Mouse (Mus musculus) left cerebral cortex, postnatal 14 days (tissue): ENCODE measurements at regions not wholly inside any gene's neighbourhood (a gene's known extent, or its start where the extent isn't known, plus 50 kb on each side); places are given as distances from the start of the nearest gene placed in this dataset.

Experiments
- DNase-seq, 2 experiments: peaks; one replicate each; pipeline ENCODE4 v3.0.0; 2021 to 2022; ENCODE audit warnings: low spot score in 2 of 2, mixed read lengths in 1 of 2
- intact Hi-C: fragments of 180-260 bp; cut with DNase I; formaldehyde crosslinking; loops from one replicate; pipeline ENCODE4 v1.15.1; 2025

DNA sequence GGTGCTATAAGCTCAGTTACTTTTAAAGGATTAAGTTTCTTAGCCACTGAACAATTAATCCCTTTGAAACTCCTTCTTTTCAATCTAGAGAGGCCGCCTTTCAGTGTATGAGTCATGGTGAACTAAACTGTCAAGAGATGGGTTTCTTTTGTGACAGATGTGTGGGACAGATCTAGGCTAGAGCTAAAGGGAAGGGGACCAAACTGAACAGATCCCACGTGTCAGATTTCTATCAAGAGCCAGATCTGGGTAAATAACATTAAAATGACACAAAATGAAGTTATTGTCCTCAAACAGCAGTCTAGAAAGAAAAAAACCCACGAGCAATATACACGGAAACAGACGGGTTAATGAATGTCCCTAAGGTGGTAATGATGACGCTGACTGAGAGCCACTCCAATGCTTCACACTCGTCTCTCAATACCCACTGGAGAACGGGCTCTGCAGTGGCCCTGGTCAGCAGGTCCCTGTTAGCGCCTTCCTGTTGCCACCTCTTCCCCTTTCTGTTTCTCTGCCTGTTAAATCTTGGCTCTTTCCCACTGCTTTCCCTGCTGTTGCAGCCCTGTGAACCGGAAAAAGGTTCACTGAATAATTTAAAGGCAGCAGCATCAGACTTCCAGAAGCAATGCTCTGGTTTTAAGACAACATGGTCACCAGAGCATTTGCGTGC lies 52.7 kb upstream of the Rab3gap2 start:
- DNase-seq = no peak
- intact Hi-C loops = no loop called here

DNA sequence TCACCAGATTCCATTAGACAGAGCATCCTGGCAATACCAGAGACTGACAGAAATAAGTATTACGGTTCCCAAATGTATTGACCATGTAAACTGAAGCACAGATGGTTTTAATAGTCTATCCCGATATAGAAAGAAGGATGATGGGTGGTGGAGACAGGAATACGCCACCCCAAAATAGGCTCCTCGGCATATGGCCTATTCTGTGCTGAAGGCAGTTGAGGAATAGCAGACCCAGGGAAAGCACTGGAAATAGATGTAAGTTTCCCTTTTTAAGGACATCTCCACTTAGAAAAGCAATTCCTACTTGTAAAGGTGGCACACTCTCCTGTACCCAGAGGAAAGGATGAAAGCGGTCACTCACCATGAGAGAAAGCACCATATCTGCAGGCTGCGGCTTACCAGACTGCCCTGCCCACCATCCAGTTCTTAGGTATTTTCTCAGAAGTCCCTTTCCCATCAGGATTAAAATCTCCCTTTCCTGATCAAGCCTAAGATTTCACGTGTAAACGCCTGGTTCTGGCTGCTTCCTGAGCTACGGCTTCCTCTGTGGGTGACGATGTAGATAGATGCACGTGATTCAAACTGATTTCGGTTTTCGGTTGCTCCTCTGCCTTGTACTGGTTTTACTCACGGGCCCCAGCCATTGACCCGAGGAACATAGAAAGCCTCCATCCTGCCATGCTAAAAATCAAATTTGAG lies 53.3 kb upstream of the Rab3gap2 start:
- peak; percentile 45 to 46 for DNase-seq
- intact Hi-C loops = no loop called here

DNA sequence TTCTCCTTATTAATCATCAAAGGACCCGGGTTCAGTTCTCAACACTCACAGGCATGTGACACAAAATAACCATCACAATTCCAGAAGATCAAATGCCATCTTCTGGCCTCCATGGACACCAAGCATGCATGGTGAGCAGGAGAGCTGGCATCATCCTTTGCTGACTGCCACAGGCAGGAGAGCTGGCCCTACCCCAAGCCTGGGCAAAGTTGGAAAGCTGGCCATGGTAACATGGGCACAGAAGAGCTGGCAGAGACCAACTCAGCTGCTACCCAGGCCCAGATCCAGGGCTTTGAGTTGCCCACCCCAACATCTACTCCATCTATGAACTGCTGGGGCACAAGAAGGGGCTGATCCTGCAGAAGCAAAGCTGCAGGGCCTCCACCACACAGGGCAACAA lies 59.1 kb upstream of the Rab3gap2 start:
- intact Hi-C loops = no loop called here
- no peak for DNase-seq

DNA sequence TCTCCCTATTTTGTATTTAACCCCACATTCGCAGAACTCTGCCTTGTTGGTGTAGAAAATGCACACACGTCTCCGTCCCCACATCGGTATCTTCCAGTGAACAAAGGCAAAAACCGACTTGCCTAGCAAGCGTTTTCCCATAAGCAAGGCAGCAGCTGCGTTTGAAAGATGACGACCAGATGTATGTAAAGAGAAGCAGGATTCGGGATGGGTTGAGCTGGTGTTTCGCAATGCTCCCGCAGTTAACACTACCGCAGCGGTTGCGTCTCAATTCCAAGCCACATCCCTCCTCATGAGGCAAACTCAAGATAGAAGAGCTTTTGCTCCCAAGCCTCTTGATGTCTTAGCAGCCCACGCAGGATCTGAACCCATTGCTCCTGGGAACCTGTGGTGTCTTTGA lies 59.9 kb upstream of the Rab3gap2 start:
- intact Hi-C loops = no loop called here
- no peak for DNase-seq

DNA sequence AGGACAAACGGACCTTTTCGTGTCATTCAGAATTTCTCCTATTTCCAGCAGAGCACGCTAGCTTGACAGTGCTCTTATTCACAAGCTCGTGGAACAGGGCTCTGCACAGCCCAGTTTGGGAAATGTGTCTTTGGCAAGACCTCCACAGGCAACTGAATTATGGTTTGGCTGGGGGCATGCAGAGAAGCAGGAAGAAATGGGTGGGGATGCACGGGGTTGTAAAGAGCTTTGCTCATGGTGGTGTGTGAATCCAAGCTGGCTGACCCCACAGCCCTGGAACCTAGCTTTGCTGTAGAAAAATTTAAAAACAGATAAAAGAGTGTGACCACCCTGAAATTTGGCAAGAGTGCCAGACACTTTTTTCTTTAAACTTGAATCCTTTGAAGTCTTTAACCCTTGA lies 63.6 kb upstream of the Rab3gap2 start:
- no peak for DNase-seq
- intact Hi-C loops = no loop called here

DNA sequence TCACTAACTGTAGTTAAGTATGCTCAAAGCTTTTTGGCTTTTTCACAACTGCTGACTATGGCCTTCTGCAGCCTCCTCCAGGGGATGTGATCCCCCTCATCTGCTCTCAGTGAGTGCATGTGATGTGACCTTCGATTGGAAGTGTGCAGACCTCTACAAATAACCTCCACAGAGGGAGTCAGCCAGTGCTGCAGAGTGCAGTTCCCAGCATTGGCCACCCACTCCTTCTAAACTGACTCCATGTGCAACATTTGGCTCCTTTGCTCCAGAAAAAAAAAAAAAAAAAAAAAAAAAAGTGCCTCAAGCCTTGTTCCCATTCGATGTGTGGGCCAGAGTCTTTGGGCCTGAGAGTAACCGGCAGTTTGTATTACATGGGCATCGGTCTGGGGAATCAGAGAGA lies 75.7 kb upstream of the Rab3gap2 start:
- intact Hi-C loops = no loop called here
- DNase-seq = no peak

DNA sequence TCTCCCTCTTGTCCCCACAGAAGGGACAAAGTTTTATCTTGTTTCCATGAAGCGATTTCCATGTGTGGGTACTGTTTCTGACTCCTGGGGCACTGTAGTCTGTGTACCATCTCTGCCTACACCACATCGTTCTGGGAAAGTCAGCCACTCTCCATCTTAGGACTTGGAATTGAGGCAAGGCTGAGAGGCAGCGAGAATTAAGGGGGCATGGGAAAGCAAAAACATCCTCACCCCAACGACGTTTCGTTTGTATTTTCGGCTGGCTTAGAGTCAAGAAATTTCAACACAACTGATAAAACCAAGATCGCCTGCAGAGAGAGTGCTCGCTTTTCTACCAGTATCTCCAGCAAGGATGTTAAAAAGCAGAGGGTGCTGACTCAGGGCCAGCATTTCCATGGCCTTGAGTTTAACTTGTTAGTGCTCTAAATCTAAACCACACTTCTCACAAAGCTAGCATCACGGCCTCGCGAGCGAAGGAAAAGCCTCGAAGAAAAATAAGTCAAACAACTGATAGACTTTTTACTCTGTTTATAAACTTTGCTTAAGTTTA lies 78.1 kb upstream of the Rab3gap2 start:
- intact Hi-C loops = no loop called here
- DNase-seq = no peak

DNA sequence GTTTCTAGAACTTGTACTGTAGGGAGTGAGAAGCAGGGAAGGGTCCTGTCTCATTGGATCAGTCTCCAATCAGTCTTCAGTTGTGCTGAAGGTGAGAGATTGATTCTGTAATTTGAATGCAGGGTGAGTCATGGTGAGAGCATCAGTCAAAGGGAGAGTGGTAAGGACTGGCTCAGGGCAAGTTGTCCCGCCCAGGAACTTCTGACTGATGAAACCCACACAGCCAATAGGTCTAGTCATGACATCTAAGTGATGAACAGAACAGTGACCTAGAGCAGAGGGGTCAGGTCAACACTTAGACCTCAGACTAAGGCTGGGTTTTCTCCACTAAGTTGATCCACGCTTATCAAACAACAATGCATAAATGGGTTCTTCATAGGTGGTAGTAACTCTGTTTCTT lies 82.4 kb upstream of the Rab3gap2 start:
- no peak for DNase-seq
- intact Hi-C loops = no loop called here

DNA sequence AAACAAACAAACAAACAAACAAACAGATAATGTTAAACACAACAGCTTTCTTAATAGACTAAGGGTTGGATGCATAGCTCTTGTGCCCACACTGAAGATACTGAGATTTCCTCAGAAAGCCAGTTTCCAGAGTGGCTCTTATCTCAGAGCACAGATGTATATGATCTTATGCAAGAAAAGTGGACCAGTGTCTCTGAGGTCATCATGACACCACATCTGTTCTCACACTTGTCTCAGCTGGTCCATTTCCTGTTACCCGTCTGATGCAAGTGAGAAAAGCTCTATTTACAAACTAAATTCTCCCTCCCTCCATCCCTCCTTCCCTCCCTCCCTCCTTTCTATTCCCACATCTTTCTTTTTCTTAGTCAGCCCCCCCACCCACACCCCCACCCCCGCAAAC lies 83.5 kb upstream of the Rab3gap2 start:
- DNase-seq = no peak
- intact Hi-C loops = no loop called here

DNA sequence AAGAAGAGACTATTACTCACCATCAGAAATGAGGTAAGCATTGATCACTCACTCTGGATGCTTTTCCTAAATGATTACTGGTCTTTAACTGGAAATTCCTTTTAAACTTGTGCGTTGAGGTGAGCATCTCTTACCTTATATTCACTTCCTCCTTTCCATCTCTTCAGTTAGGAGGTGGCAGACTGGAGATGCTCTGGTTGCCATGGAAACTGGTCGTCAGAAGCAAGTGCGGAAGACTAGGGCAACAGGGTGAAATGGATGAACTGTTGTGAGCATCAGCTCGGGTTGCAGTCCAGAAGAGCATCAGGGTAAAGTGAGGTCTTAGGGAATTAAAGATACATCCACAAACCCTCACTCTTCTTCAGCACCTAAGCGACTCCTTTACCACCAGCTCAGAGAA lies 86.2 kb upstream of the Rab3gap2 start:
- no peak for DNase-seq

DNA sequence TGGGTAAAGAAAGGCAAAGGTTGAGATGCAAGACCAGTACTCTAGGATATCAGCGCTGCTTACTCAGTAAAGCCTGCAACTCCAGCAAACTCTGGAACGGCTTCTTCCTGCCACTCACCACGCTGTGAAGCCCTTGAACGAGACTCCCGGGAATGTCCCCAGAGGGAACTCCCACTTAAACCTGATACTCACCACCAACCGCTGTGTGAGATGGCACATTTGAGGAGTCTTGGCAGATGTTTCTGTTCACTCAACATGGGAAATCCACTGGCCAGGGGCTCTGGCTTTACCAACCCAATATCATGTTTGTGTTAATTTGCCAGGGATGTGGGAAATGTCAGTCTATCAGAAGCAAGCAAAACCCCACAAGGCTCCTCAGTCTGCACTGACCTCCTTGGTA lies 90.2 kb upstream of the Rab3gap2 start:
- intact Hi-C loops = no loop called here

More for the DNA sequence above, 86.2 kb upstream of the Rab3gap2 start:
- intact Hi-C loops = no loop called here

DNA sequence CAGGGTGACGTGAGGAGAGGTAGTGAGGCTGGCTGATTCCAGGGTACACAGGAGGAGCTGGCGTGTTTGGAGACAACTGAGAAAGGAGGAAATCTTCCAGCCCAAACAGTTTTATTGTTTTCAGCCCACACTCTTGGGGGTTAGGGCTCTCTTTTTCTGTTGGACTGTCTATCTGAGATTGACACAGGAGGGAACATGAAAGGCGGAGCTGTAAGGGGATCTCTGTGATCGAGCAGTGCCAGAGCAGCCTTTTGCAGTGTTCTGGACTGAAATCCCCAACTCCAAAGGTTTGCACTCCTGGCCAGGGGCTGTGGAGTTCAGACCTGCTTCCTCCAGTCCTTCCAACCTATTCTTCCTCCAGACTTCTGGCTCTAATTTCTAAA lies 91.9 kb upstream of the Rab3gap2 start:
- DNase-seq = no peak
- intact Hi-C loops = no loop called here

More for the DNA sequence above, 90.2 kb upstream of the Rab3gap2 start:
- no peak for DNase-seq

DNA sequence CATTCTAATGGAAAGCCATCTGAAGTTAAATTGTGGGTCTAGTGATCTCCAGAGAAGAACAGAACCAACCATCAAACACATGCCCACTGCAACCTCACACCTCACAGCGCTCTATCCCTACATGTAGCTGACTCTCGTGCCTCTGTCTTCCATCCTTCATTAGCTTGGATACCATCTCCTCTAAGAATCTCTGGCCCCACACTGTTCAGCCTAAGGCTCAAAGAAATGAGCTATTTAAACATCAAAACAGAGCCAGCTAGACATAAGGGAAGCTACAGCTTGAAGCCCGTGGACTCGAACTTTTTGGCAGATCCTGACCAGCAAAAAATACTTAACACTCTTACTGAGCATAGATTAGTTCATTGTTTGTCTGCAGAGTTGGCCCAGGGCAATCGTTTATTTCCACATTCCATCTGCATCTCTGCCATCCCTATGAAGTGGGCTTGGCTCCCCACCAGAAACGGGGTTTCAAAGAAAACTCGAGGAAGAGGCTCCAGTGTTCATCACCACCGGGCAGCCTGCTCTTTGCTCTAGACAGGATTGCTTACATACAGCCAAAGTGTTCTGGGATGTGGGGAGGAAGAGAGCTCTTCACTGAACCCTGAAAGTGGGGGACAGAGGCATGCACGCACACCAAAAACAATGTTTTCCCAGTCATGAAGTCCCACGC lies 92.4 kb upstream of the Rab3gap2 start:
- intact Hi-C loops = no loop called here
- DNase-seq = peak in 1 of 2 experiments; percentile 9

DNA sequence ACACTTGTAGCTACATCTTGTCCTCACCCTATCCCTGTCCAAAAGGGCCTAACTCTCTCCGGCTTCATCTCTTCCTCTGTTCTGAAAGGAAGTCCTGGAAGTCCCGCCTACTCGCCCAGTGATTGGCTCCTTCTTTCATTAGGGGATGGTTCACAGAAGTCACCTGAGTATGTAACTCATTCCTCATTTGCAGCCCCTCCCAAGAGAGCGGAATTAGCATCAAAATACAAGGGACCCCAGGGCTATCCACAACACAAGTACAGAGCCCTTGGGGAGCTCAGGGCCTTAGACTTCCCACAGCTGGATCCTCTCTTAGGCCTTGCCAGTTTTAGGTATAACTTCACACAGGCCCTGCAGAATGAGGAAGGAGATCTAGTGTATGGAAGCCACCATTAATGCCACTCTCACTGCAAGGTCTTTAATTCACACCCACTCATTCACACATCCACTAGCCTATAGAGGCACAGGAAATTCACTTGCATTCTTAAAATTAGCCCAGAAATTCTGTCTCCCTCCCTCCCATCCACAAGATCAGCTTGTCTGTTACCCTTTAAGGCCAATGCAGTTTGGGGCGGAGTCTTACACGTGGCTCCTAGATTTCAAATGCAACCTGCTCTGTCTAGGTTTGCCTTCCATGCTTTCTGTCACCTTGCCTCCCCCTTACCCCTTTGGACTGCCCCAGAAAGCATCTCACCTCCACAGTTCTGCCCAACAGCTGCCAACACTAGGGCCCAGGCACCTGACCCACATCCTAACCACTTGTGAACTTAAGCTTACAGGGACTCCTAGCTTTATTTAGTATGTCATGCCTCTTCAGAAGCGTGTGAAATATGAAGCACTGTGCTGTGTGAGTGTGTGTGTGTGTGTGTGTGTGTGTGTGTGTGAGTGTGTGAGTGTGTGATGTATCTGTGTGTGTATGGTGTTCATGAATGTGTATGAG lies 98.7 kb upstream of the Rab3gap2 start:
- intact Hi-C loops = no loop called here
- DNase-seq = no peak

DNA sequence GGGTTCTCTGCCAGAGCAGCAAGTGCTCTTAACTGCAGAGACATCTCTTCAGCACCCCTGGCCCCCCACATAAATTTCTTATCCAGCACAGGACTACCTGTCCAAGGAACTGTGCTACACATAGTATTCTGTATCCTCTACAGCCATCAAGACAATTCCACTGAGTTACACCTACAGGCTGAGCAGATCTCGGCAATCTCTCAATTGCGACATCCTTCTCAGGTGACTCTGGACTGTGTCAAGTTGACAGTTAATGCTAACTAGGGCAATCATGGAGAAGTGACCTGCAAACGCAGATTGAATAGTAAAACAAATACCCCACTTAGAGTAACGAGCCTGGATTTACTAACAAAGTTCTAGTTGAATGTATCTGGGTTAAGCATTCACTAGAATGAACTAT lies 100.1 kb upstream of the Rab3gap2 start:
- intact Hi-C loops = no loop called here
- no peak for DNase-seq

DNA sequence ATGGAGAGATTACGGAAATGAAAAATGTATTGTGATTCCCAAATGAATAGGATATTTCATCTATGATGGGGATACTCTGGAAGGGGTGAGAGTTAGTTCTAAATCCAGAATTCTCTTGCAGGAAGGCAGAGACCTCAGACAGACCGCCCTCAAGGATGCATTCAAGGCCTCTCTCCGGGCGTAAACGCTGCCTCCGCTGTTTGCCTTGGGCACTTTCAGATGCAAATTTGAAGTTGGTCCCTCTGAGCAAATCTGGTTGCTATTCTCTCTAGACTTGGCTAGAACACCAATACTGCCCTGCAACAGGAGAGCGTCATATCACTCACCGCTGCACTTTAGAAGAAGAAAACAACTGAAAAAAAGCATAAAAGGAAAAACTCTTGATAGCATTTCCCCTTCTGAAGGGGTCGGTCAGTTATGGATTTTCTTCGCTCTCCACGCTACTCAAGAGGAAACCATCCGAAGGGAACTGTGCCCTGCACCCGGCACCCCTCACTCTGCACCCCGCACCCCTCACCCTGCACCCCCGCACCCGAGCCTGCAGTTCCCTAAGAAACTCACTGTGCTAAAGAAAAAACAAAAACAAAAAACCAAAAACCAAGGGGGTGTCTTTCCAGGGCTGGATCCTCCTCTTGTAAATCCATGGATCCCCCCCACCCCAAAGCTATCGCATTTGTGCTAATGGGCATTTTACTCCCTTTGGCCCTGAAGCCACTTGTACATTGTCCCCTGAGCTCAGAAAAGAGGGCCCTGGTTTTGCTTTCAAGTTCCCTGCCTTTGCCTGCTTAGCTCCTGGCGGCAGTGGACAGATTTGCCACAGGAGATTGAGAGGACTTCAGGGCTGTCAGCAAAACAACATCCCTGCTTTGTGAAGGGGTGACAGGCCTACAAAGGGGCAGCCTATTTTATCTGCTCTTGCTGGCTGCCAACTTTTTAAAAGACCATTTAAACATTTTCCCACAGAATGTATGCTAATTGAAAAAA lies 99.9 kb upstream of the Mark1 start:
- intact Hi-C loops = no loop called here
- DNase-seq = no peak

DNA sequence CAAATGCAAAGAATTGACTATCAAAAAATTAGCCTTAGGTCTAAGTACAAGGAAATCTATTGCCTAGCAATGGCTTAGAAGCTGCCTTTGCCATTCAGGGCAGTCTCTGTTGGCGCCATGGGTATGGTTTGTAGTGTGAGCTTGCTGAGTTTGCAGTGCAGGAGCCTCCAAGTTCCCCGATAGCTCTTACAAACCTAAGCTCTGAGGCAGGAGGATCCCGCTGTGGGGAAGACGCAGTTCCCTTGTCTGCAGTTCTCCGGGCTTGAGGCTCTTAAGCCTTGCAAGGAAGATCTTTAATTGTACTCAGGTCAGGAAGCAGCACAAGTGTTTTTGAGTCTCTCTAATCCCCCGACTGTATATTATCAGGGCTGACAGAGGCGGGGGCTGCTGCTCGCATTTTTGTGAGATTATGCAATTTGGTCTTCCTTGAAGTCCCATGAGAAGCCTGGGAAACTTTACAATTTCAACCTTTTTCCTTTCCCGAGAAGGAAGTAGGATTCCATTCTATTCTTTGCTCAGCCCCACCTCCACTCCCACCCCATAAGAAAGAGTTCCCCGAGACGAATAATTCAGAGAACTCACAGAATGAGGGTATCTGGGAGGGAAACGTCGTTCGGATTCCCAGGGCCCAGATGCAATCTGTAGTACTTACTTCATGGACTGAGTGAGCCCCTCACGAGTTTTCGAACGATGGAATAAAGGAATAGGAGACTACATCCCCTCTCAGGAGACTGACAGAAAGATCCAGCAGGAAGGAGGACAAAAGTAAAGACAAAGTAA lies 99.0 kb upstream of the Mark1 start:
- no peak for DNase-seq
- intact Hi-C loops = no loop called here

DNA sequence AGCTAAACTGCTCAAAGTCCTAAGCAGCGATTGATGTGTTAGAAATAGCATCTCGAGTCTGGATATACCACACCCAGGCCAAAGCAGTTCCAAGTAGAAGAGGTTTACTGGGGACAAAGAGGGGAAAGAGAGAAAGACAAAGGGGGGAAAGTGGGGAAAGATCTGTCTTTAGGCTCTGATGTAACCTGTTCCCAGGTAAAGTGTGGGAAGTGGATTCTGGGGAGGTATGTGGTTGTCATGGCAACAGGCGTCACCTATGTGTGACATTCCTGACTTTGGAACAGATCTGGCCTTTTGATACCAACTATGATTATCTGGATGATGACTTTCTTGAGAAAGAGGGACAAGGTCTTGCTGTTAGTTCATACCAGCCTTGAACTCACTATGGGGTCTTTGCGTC lies 97.4 kb upstream of the Mark1 start:
- no peak for DNase-seq
- intact Hi-C loops = no loop called here
